11 mouse cellular contexts compared by ENCODE assay signal in genomic region chr16:25041165-25041564, GRCm38 (mm10).
A peak's percentile ranks its signal among the peaks of the same experiment; 100 is the strongest.
DNase-seq lines count a peak whose midpoint lies in the region; ATAC-seq lines count a peak whose summit lies in the region.
"Had no signal": no experiment of that assay in that cellular context is flagged by ENCODE, and none has a peak within 500 bp of the region (broad histone marks: within the 10 kb centered on the region; RNA-seq: fewer than 3 reads in every experiment).

No protein-coding gene starts in this region.

- H3K4me3 ChIP-seq in heart, embryonic 10.5 days, result no peak overlapping the region
- H3K4me3 ChIP-seq: lung, embryonic 15.5 days; midbrain, embryonic 13.5 days had no signal

- no peaks in the 10 kb centered on the region for H3K9me3 ChIP-seq in heart, embryonic 10.5 days
- H3K9me3 ChIP-seq: lung, embryonic 15.5 days; midbrain, embryonic 13.5 days had no signal

- H3K27me3 ChIP-seq in heart, embryonic 10.5 days (ENCODE audit: insufficient read depth, poor library complexity, severe bottlenecking), result peaks cover 15% of the 10 kb centered on the region
- H3K27me3 ChIP-seq: CH12.LX; lung, embryonic 15.5 days had no signal

- no peaks in the 10 kb centered on the region for H3K36me3 ChIP-seq in heart, embryonic 10.5 days
- H3K36me3 ChIP-seq: lung, embryonic 15.5 days; midbrain, embryonic 13.5 days had no signal

- peak; percentile 75 for ATAC-seq in granulocyte monocyte progenitor cell, adult 5-6 weeks (replicated peaks; ENCODE audit: poor library complexity, severe bottlenecking)
- ATAC-seq: hindbrain, postnatal 0 days; midbrain, embryonic 13.5 days had no signal

- no peak for DNase-seq in heart, embryonic 10.5 days (ENCODE audit: low spot score)
- no peak for DNase-seq in heart, postnatal 25 days (ENCODE audit: low spot score)
- DNase-seq in lung, postnatal 14 days, result peak; percentile 19
- DNase-seq in lung, postnatal 10 days, result no peak
- DNase-seq in gastrocnemius, adult 8-10 months (ENCODE audit: low spot score in 2 of 2), result no peak
- DNase-seq in embryo, embryonic 10 days (ENCODE audit: low spot score), result no peak

- H3K27ac ChIP-seq in heart, embryonic 10.5 days, result peak overlapping the region; percentile 64; the same call in 1 of the 2 replicates
- H3K27ac ChIP-seq: hindbrain, postnatal 0 days; midbrain, embryonic 13.5 days had no signal

- peaks cover 13% of the 10 kb centered on the region for H3K4me1 ChIP-seq in heart, embryonic 10.5 days
- H3K4me1 ChIP-seq: midbrain, embryonic 13.5 days had no signal

- intact Hi-C loops in heart, postnatal 25 days (cut with DNase I), result no loop called here

- WGBS in heart, embryonic 10.5 days, result 89% methylated on average over 8 of the region's 8 CpGs
